Mouse (Mus musculus) kidney, embryonic 16.5 days (tissue): Measurements from ENCODE around the gene Pamr1. TPM values are rescaled to one million over a fixed set of nuclear protein-coding genes. Genes with fewer than 3 reads are reported as not detected.

Source experiments
- ATAC-seq: fragments of 200-750 bp; cut with Nextera tagmentation; 2 replicates; pipeline ENCODE4 v1.8.0; 2017; ENCODE audit warnings: moderate TSS enrichment; ENCODE audit not compliant: low FRiP score, low TSS enrichment
- H3K27ac ChIP-seq: fragments of 300-500 bp; sonication (generic); 2 replicates; pipeline ENCODE4 v1.5.1; 2014; ENCODE audit warnings: low read length
- H3K27me3 ChIP-seq: fragments of 300-500 bp; sonication (generic); 2 replicates; pipeline ENCODE4 v1.6.1; 2014; ENCODE audit warnings: low read length, control low read depth, mixed read lengths; ENCODE audit not compliant: insufficient read depth
- H3K36me3 ChIP-seq: fragments of 300-500 bp; sonication (generic); 2 replicates; pipeline ENCODE4 v1.6.1; 2014; ENCODE audit warnings: low read length, control low read depth, mixed read lengths; ENCODE audit not compliant: insufficient read depth
- H3K4me1 ChIP-seq: fragments of 300-500 bp; sonication (generic); 2 replicates; pipeline ENCODE4 v1.6.1; 2014; ENCODE audit warnings: low read length, control low read depth, mixed read lengths; ENCODE audit not compliant: insufficient read depth
- H3K4me2 ChIP-seq: fragments of 300-500 bp; sonication (generic); replicated peaks from 2 replicates; pipeline ENCODE4 v1.6.1; 2014; ENCODE audit warnings: low read depth, low read length
- H3K4me3 ChIP-seq: fragments of 300-500 bp; sonication (generic); 2 replicates; pipeline ENCODE4 v1.5.1; 2014; ENCODE audit warnings: mild to moderate bottlenecking, low read length
- H3K9ac ChIP-seq: fragments of 300-500 bp; sonication (generic); replicated peaks from 2 replicates; pipeline ENCODE4 v1.6.1; 2014; ENCODE audit warnings: low read length
- H3K9me3 ChIP-seq: fragments of 300-500 bp; sonication (generic); 2 replicates; pipeline ENCODE4 v1.6.1; 2016; ENCODE audit warnings: low read length, control low read depth
- WGBS: fragments of 180-500 bp; shearing (Covaris S2); extraction: QIAGEN DNeasy Blood & Tissue Kit; methylation state at CpG from one replicate; pipeline ENCODE4 v1.1.7; 2014; 5-methylcytosine and 5-hydroxymethylcytosine counted together
- polyA plus RNA-seq: library from polyadenylated mRNA; unstranded; fragments of >200 nt; fragmentation: Nextera tagmentation; extraction: Ambion mirVana; gene quantifications from 2 replicates; pipeline ENCODE4 v1.2.1, GENCODE M21; 2015

The Pamr1 gene
- polyA plus RNA-seq, 1 experiment from 2014 or later = 34.1 TPM

GRCm38 (mm10) chr2:102675275-102675674 is 125.5 kb downstream of the Pamr1 start:
- Histone ChIP-seq H3K4me1 (no peaks in the 10 kb centered on the region), H3K27ac (no peak overlapping the region), H3K4me3 (no peak overlapping the region), H3K9ac (no peak overlapping the region), H3K27me3 (no peaks in the 10 kb centered on the region), H3K4me2 (no peak overlapping the region), H3K36me3 (no peaks in the 10 kb centered on the region), H3K9me3 (no peaks in the 10 kb centered on the region)
- ATAC-seq = no peak
- WGBS = 73% methylated on average over 6 of the region's 6 CpGs

GRCm38 (mm10) chr2:102676716-102677312 is 127.0 kb downstream of the Pamr1 start:
- Histone ChIP-seq H3K36me3 (no peaks in the 10 kb centered on the region), H3K9ac (no peak overlapping the region), H3K4me1 (no peaks in the 10 kb centered on the region), H3K4me2 (no peak overlapping the region), H3K27me3 (no peaks in the 10 kb centered on the region), H3K4me3 (no peak overlapping the region), H3K9me3 (no peaks in the 10 kb centered on the region), H3K27ac (no peak overlapping the region)
- 92% methylated on average over 9 of the region's 9 CpGs for WGBS
- no peak for ATAC-seq

- WGBS = 59% methylated on average over 6 of the region's 6 CpGs
- H3K4me2 ChIP-seq = no peak overlapping the region
- no peaks in the 10 kb centered on the region for H3K27me3 ChIP-seq
- H3K36me3 ChIP-seq = no peaks in the 10 kb centered on the region
- H3K4me3 ChIP-seq = no peak overlapping the region
- H3K9me3 ChIP-seq = no peaks in the 10 kb centered on the region
- no peak overlapping the region for H3K9ac ChIP-seq
- H3K4me1 ChIP-seq = no peaks in the 10 kb centered on the region
- ATAC-seq = no peak
- H3K27ac ChIP-seq = no peak overlapping the region
Observed at GRCm38 (mm10) chr2:102677400-102677799, 127.6 kb downstream of the Pamr1 start.

- Histone ChIP-seq H3K36me3 (no peaks in the 10 kb centered on the region), H3K9ac (no peak overlapping the region), H3K27ac (no peak overlapping the region), H3K4me3 (no peak overlapping the region), H3K9me3 (no peaks in the 10 kb centered on the region), H3K27me3 (no peaks in the 10 kb centered on the region), H3K4me2 (no peak overlapping the region), H3K4me1 (0 out of 2 replicates have a peak, but pooled peaks cover 4% of the 10 kb centered on the region)
- ATAC-seq = no peak
- WGBS = 38% methylated on average over 7 of the region's 7 CpGs
Observed at GRCm38 (mm10) chr2:102681351-102681750, 131.5 kb downstream of the Pamr1 start.

- Histone ChIP-seq H3K4me1 (0 out of 2 replicates have a peak, but pooled peaks cover 4% of the 10 kb centered on the region), H3K4me2 (no peak overlapping the region), H3K9me3 (no peaks in the 10 kb centered on the region), H3K27me3 (no peaks in the 10 kb centered on the region), H3K36me3 (no peaks in the 10 kb centered on the region), H3K27ac (no peak overlapping the region), H3K9ac (no peak overlapping the region), H3K4me3 (no peak overlapping the region)
- 42% methylated on average over 5 of the region's 5 CpGs for WGBS
- ATAC-seq = no peak
Observed at GRCm38 (mm10) chr2:102682168-102682567, 132.4 kb downstream of the Pamr1 start.

- no peak overlapping the region for H3K9ac ChIP-seq
- H3K4me2 ChIP-seq = 0 out of 2 replicates have a peak overlapping the region, but pooled peaks have one; percentile 17
- no peaks in the 10 kb centered on the region for H3K9me3 ChIP-seq
- 78% methylated on average over 7 of the region's 7 CpGs for WGBS
- no peak overlapping the region for H3K4me3 ChIP-seq
- no peak overlapping the region for H3K27ac ChIP-seq
- no peaks in the 10 kb centered on the region for H3K36me3 ChIP-seq
- no peaks in the 10 kb centered on the region for H3K27me3 ChIP-seq
- ATAC-seq = peak; percentile 39; the same call in 1 of the 2 replicates
- 0 out of 2 replicates have a peak, but pooled peaks cover 4% of the 10 kb centered on the region for H3K4me1 ChIP-seq
Observed at GRCm38 (mm10) chr2:102685371-102686107, 135.7 kb downstream of the Pamr1 start.

GRCm38 (mm10) chr2:102686108-102686450 is 136.3 kb downstream of the Pamr1 start:
- Histone ChIP-seq H3K4me1 (0 out of 2 replicates have a peak, but pooled peaks cover 4% of the 10 kb centered on the region), H3K9ac (no peak overlapping the region), H3K4me3 (no peak overlapping the region), H3K4me2 (0 out of 2 replicates have a peak overlapping the region, but pooled peaks have one; percentile 17), H3K27me3 (no peaks in the 10 kb centered on the region), H3K9me3 (no peaks in the 10 kb centered on the region), H3K27ac (no peak overlapping the region), H3K36me3 (no peaks in the 10 kb centered on the region)
- peak; percentile 49; the same call in 1 of the 2 replicates for ATAC-seq
- 59% methylated on average over 9 of the region's 9 CpGs for WGBS

Other genes with a start within 250 kb of the Pamr1 start
- gene Trim44, start 142.2 kb upstream of the Pamr1 start, polyA plus RNA-seq = 22.6 and 23.4 TPM in 2 replicates
- gene Fjx1, start 97.5 kb upstream of the Pamr1 start, polyA plus RNA-seq = 7.6 and 7.8 TPM in 2 replicates
- gene Slc1a2, start 108.6 kb downstream of the Pamr1 start, polyA plus RNA-seq = 0.12 and 0.13 TPM in 2 replicates